Mouse (Mus musculus): ENCODE results near the gene Fank1.

Fank1 gene

GRCm38 (mm10) chr7:133891298-133891697, 114.6 kb downstream of the Fank1 start:
- no peak for DNase-seq (ENCODE audit: low spot score in 2 of 2)

DNA sequence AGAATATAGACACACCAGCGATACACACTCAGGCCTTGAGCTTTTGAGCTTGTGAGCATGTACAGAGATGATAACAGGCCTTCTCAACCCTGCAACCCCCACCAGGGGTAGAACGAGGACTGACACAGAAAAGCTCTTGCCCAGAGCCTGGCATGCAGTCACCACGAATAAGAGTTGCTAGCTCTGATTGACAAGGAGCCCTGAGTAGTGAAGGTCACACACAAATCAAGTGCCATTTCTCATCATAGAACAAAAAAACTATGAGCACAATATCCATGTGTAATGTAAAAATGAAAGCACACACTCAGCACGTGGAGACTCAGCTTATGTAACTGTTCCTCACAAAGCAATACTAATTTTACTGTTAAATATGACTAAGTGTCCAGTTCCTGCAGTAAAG, 115.1 kb downstream of the Fank1 start:
- no peak for DNase-seq (ENCODE audit: low spot score in 2 of 2)

GRCm38 (mm10) chr7:133899391-133899790, 122.7 kb downstream of the Fank1 start:
- no peak for DNase-seq (ENCODE audit: low spot score in 2 of 2)

- no peak for DNase-seq (ENCODE audit: low spot score in 2 of 2)
These were observed 132.3 kb downstream of the Fank1 start for GRCm38 (mm10) chr7:133908966-133909365.

DNA sequence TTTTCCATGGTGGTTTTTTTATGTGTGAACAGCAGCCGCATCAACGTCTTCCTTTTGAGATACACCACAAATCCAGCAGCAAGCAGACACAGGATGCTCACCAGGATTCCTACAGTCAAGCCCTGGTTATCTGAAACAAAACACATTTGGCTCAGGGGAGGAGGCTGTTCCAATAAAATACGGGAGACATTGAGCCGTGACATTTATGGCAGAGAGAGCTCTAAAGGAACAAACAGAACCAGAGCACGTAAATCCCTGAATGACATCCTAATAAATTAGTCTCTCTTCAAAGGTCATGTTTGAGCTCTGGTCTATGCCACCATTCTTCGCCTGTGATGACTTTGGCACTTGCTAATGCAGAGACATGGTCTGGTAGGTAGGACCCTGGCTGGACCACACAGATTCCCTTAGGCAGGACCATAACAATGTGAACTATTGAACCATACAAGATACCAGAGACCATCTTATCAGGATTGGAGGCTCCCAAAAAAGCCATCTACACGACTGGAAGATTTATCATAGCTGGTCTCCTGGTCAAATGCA, 133.2 kb downstream of the Fank1 start:
- DNase-seq (ENCODE audit: low spot score in 2 of 2), result no peak

- DNase-seq (ENCODE audit: low spot score in 2 of 2), result no peak
These were observed 135.2 kb downstream of the Fank1 start for GRCm38 (mm10) chr7:133911881-133912280.

DNA sequence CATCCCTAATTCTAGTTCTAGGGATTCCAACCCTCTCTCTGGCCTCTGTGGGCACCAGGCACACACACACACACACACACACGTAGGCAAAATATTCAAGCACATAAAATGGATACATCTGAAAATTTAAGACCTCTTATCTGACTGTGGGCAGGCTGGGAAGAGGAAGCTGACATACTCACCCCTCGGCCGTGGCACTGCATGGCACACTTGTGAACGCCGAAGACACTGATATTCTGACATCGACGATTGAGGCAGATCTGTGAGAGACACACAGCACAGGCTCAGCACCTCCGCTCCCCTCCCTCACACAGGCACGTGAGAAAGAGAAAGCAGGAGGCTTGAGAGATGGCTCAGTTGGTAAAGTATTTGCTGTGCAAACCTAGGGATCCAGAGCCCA, 139.6 kb downstream of the Fank1 start:
- no peak for DNase-seq (ENCODE audit: low spot score in 2 of 2)

DNA sequence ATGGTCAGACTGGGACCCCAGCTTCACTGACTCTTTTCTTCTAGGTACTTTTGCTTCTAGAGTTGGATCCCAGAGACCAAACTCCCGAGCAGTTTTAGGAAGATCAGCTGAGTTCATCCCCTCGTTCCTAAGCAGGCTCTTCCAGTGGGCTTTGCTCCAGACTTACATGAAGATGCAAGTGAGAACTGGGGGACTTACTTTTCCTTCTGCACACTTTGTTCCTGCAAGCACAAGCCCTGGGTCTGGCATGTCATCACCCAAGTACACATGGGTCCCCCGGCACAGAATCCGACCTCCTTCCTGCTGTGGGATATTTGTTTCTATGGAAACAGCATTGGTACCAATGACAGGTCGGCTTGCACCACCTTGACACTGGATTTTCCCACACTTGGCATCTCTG, 142.6 kb downstream of the Fank1 start:
- DNase-seq (ENCODE audit: low spot score in 2 of 2), result no peak

DNA sequence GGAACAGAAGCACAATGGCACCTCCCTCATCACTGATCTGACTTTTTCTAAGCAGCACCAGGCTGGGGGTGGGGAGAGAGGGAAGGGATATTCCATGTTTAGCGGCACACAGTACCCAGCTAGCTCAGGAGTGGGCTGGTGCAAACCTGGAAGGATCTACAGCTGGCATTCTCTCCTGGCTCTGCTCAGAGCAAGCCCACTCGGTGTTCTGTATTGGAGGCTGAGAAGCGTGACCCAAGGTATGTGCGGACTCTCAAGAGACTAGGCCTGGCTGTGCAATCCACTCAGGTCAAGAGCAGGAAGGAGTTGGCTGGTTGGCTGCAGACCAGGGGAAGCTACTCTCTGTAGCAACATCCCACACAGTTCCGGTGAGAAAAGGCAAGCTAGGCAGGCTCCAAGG, 143.3 kb downstream of the Fank1 start:
- no peak for DNase-seq (ENCODE audit: low spot score in 2 of 2)

GRCm38 (mm10) chr7:133920724-133921123, 144.1 kb downstream of the Fank1 start:
- DNase-seq (ENCODE audit: low spot score in 2 of 2), result no peak

GRCm38 (mm10) chr7:133921291-133921690, 144.6 kb downstream of the Fank1 start:
- no peak for DNase-seq (ENCODE audit: low spot score in 2 of 2)

DNA sequence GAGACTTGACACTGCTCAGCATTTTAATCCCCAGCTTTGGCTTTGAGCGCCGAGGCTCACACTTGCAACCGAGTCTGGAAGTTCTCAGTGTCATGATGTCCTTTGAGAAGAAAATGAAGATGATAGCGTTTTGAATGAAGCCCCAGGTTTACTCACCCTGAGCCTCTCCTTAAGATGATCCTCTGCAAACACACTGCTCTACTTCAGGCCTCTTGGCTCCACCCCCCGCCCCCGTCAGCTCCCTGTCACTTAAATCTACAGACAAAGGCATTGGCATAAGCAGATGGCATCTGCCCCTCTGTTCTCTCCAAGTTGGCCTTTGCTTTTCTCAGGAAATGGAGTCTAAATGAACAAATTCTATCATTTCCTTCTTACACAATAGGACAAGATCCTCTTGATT, 147.3 kb downstream of the Fank1 start:
- no peak for DNase-seq (ENCODE audit: low spot score in 2 of 2)

DNA sequence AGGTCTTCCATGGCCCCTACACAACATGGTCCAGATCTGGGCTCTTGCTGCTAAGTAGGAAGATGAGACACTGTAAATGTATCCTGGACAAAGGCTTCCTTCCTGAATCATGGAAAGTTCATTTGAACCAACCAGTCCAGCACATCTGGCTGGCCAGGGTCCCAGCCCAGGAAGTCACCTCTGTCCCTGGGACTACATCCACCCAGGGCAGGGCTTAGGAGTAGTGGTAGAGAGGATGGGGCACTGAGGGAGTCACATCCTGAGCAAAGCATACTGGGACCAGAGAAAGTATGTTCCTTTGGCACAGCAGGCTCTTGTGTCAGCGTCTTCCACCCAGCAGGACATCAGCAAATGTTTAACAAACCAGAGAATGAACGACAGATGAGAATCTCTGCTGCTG, 149.1 kb downstream of the Fank1 start:
- DNase-seq (ENCODE audit: low spot score in 2 of 2), result no peak

DNA sequence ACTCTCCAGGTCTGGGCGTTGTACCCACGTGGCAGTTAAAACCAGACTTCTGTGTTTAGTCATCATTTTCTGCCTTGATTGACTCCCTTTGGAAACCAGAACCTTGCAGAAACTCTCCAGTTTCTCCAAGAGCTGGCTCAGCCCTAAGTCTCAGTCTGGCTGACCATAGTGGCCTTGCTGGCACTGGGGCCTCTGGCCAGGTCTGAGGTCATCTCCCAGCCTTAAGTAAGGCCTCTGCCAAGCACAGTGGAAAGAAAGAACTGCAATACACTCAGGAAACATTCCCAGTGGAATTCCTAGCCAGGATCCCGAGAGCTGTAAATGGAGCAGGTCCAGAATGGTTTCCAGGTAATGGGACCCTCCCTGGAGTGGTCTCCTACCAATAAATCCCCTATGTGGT, 152.3 kb downstream of the Fank1 start:
- no peak for DNase-seq (ENCODE audit: low spot score in 2 of 2)
